Mouse (Mus musculus): Measurements from ENCODE around the gene Cdkn1a. TPM values are rescaled to one million over a fixed set of nuclear protein-coding genes. Genes with fewer than 3 reads are reported as not detected.
"Not testable (repeated sequence)": the region's sequence is repeated elsewhere in the genome, so short reads cannot be mapped to it uniquely, and the experiment has no call there.

Cdkn1a gene
- polyA plus RNA-seq, 1 experiment from 2014 or later: 34.0 TPM

GRCm38 (mm10) chr17:29092497-29092896 lies 1.7 kb downstream of the Cdkn1a start:
- peaks cover 56% of the 10 kb centered on the region for H3K27me3 ChIP-seq
- no peaks in the 10 kb centered on the region for H3K36me3 ChIP-seq (replicated peaks)
- no peak overlapping the region for H3K27ac ChIP-seq
- peaks cover 22% of the 10 kb centered on the region for H3K4me1 ChIP-seq
- H3K9me3 ChIP-seq: no peaks in the 10 kb centered on the region
- no peak for ATAC-seq (ENCODE audit: low FRiP score)
- no peak overlapping the region for H3K4me2 ChIP-seq
- H3K9ac ChIP-seq: no peak overlapping the region
- no peak overlapping the region for H3K4me3 ChIP-seq (replicated peaks)
- WGBS: 64% methylated on average over 5 of the region's 5 CpGs

GRCm38 (mm10) chr17:29093110-29093952 lies 2.6 kb downstream of the Cdkn1a start:
- H3K9me3 ChIP-seq: no peaks in the 10 kb centered on the region
- peak; percentile 90 for ATAC-seq (ENCODE audit: low FRiP score)
- H3K36me3 ChIP-seq (replicated peaks): no peaks in the 10 kb centered on the region
- peaks cover 56% of the 10 kb centered on the region for H3K27me3 ChIP-seq
- H3K27ac ChIP-seq: no peak overlapping the region
- peak overlapping the region; percentile 49 for H3K9ac ChIP-seq
- 7% methylated on average over 36 of the region's 36 CpGs for WGBS
- H3K4me1 ChIP-seq: peaks cover 22% of the 10 kb centered on the region
- peak overlapping the region; percentile 59 for H3K4me2 ChIP-seq
- peak overlapping the region; percentile 42 for H3K4me3 ChIP-seq (replicated peaks)

- Histone ChIP-seq H3K27ac (no peak overlapping the region), H3K9ac (peak overlapping the region; percentile 49), H3K36me3 (replicated peaks) (no peaks in the 10 kb centered on the region), H3K4me1 (peaks cover 22% of the 10 kb centered on the region), H3K9me3 (no peaks in the 10 kb centered on the region), H3K4me2 (peak overlapping the region; percentile 59), H3K4me3 (replicated peaks) (peak overlapping the region; percentile 42), H3K27me3 (peaks cover 56% of the 10 kb centered on the region)
- under 1% methylated on average over 24 of the region's 24 CpGs for WGBS
- ATAC-seq (ENCODE audit: low FRiP score): no peak; the same call in 1 of the 2 replicates
These were observed 3.2 kb downstream of the Cdkn1a start for GRCm38 (mm10) chr17:29093961-29094309.

GRCm38 (mm10) chr17:29094310-29095181 lies 3.8 kb downstream of the Cdkn1a start:
- Histone ChIP-seq H3K9me3 (no peaks in the 10 kb centered on the region), H3K27me3 (peaks cover 56% of the 10 kb centered on the region), H3K9ac (peak overlapping the region; percentile 49), H3K27ac (no peak overlapping the region), H3K36me3 (replicated peaks) (no peaks in the 10 kb centered on the region), H3K4me2 (peak overlapping the region; percentile 59), H3K4me3 (replicated peaks) (peak overlapping the region; percentile 42), H3K4me1 (peaks cover 22% of the 10 kb centered on the region)
- ATAC-seq (ENCODE audit: low FRiP score): peak; percentile 22
- WGBS: 1% methylated on average over 71 of the region's 71 CpGs

DNA sequence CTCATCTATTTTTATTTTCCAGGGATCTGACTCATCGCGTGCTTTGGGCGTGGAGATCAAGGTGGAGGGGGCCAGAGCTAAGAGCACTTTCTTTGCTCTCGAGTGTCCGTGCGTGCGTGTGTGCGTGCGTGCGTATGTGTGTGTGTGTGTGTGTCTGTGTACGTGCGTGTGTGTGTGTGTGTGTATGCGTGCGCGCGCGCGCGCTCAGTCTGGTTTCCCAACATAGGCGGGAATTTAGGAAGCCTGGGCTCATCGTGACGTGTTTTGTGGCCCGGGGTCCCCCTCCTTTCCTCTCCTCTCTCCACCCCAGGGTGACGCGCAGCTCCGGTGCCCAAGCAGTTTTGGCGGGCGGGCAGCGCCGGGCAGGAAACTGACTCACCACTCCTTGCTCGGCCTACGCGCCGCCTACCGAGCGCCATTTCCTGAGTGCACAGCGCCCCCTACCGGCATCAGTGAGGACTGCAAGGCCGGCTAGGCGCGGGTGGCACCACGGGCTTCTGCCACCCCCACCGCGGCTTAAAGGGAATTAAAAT lies 4.5 kb downstream of the Cdkn1a start:
- peaks cover 52% of the 10 kb centered on the region for H3K27me3 ChIP-seq
- no peak overlapping the region for H3K27ac ChIP-seq
- peak overlapping the region; percentile 59 for H3K4me2 ChIP-seq
- no peaks in the 10 kb centered on the region for H3K36me3 ChIP-seq (replicated peaks)
- peak; percentile 72 for ATAC-seq (ENCODE audit: low FRiP score)
- H3K9ac ChIP-seq: peak overlapping the region; percentile 49
- H3K4me1 ChIP-seq: peaks cover 22% of the 10 kb centered on the region
- under 1% methylated on average over 42 of the region's 44 CpGs for WGBS
- H3K4me3 ChIP-seq (replicated peaks): peak overlapping the region; percentile 42
- H3K9me3 ChIP-seq: no peaks in the 10 kb centered on the region

GRCm38 (mm10) chr17:29096245-29096644 lies 5.5 kb downstream of the Cdkn1a start:
- peaks cover 49% of the 10 kb centered on the region for H3K27me3 ChIP-seq

DNA sequence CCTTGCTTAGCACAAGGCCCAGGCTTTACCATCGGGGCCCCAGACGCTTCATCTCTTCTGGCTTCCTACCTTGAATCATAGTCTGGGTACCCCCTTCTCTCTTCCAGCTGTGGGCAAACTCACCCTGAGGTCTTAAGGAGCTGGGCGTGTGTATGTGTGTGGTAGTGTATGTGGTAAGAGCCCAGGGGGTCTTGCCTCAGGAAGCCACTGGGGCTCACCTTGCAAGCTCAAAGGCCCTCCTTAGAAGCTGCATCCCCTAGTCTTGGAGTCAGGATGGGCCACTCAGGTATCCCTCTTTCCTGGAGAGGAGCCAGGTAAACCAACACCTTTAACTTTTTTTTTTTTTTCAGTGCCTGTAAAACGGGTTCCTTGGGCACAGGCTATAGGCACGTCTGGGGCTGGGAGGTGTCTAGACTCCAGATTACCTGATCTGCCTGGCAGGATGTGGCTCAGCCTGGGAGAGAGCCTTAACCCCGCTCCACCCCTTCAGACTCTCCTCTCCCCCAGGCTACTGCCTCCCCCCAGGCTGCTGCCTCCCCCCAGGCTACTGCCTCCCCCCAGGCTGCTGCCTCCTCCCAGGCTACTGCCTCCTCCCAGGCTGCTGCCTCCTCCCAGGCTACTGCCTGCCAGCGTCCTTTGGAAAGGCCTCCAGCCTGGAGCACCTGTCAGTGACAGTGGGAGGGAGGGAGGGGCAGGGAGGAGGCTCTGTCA lies 6.2 kb downstream of the Cdkn1a start:
- H3K9me3 ChIP-seq: no peaks in the 10 kb centered on the region
- no peak overlapping the region for H3K4me2 ChIP-seq
- ATAC-seq (ENCODE audit: low FRiP score): no peak
- H3K4me3 ChIP-seq (replicated peaks): no peak overlapping the region
- peaks cover 22% of the 10 kb centered on the region for H3K4me1 ChIP-seq
- no peaks in the 10 kb centered on the region for H3K36me3 ChIP-seq (replicated peaks)
- WGBS: 56% methylated on average over 7 of the region's 7 CpGs
- no peak overlapping the region for H3K27ac ChIP-seq
- no peak overlapping the region for H3K9ac ChIP-seq
- peaks cover 48% of the 10 kb centered on the region for H3K27me3 ChIP-seq

More at GRCm38 (mm10) chr17:29096245-29096644, 5.5 kb downstream of the Cdkn1a start:
- Histone ChIP-seq H3K9me3 (no peaks in the 10 kb centered on the region), H3K4me3 (replicated peaks) (no peak overlapping the region), H3K27ac (no peak overlapping the region), H3K36me3 (replicated peaks) (no peaks in the 10 kb centered on the region), H3K9ac (no peak overlapping the region), H3K4me1 (peaks cover 22% of the 10 kb centered on the region), H3K4me2 (no peak overlapping the region)
- 92% methylated on average over 6 of the region's 6 CpGs for WGBS
- no peak for ATAC-seq (ENCODE audit: low FRiP score)

DNA sequence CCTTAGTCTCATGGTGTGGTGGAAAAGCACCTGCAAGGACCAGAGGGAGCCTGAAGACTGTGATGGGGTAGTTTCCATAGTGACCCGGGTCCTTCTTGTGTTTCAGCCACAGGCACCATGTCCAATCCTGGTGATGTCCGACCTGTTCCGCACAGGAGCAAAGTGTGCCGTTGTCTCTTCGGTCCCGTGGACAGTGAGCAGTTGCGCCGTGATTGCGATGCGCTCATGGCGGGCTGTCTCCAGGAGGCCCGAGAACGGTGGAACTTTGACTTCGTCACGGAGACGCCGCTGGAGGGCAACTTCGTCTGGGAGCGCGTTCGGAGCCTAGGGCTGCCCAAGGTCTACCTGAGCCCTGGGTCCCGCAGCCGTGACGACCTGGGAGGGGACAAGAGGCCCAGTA lies 7.5 kb downstream of the Cdkn1a start:
- WGBS: 93% methylated on average over 24 of the region's 24 CpGs
- H3K9ac ChIP-seq: no peak overlapping the region
- no peak for ATAC-seq (ENCODE audit: low FRiP score)

GRCm38 (mm10) chr17:29099076-29099475 lies 8.3 kb downstream of the Cdkn1a start:
- ATAC-seq (ENCODE audit: low FRiP score): no peak
- Histone ChIP-seq H3K4me2 (no peak overlapping the region), H3K9me3 (peaks cover 4% of the 10 kb centered on the region; the same call in 1 of the 2 replicates), H3K4me1 (peaks cover 11% of the 10 kb centered on the region), H3K27ac (no peak overlapping the region), H3K36me3 (replicated peaks) (no peaks in the 10 kb centered on the region), H3K27me3 (peaks cover 27% of the 10 kb centered on the region), H3K4me3 (replicated peaks) (no peak overlapping the region), H3K9ac (no peak overlapping the region)
- WGBS: 89% methylated on average over 8 of the region's 8 CpGs

More for the DNA sequence above, 7.5 kb downstream of the Cdkn1a start:
- no peak overlapping the region for H3K27ac ChIP-seq
- H3K4me3 ChIP-seq (replicated peaks): no peak overlapping the region
- no peak overlapping the region for H3K4me2 ChIP-seq
- H3K9me3 ChIP-seq: no peaks in the 10 kb centered on the region
- peaks cover 35% of the 10 kb centered on the region for H3K27me3 ChIP-seq
- H3K4me1 ChIP-seq: peaks cover 19% of the 10 kb centered on the region
- H3K36me3 ChIP-seq (replicated peaks): no peaks in the 10 kb centered on the region

- Histone ChIP-seq H3K4me3 (replicated peaks) (no peak overlapping the region), H3K9me3 (peaks cover 10% of the 10 kb centered on the region; the same call in 1 of the 2 replicates), H3K9ac (no peak overlapping the region), H3K27me3 (peaks cover 16% of the 10 kb centered on the region), H3K27ac (no peak overlapping the region), H3K4me2 (no peak overlapping the region), H3K4me1 (no peaks in the 10 kb centered on the region), H3K36me3 (replicated peaks) (no peaks in the 10 kb centered on the region)
- 90% methylated on average over 7 of the region's 7 CpGs for WGBS
- ATAC-seq (ENCODE audit: low FRiP score): no peak
These were observed 9.9 kb downstream of the Cdkn1a start for GRCm38 (mm10) chr17:29100627-29101026.

GRCm38 (mm10) chr17:29110356-29110755 lies 19.6 kb downstream of the Cdkn1a start:
- H3K27me3 ChIP-seq; H3K4me1 ChIP-seq; H3K36me3 ChIP-seq (replicated peaks); H3K4me2 ChIP-seq; ATAC-seq (ENCODE audit: low FRiP score); H3K4me3 ChIP-seq (replicated peaks); H3K9me3 ChIP-seq; H3K9ac ChIP-seq; H3K27ac ChIP-seq: not testable (repeated sequence)
- 89% methylated on average over 6 of the region's 6 CpGs for WGBS

DNA sequence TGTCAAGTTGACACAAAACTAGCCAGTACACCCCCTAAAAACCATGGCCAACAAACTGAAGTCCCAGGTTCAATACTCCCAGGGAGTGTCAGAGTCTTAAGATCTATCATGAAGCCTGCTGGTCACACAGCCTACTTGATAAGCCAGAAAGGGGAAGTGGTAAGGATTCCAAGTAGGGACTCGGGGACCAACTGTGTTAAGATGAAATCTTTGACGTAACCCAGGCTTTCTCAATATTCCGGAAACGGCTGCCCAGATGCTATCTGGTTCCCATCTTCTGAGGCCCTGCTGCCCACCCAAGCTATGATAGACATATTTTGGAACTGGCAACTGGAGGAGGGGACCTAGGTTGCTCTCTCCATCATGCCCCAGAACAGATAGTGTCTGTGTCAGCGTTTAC lies 20.6 kb downstream of the Cdkn1a start:
- H3K9ac ChIP-seq: no peak overlapping the region
- H3K36me3 ChIP-seq (replicated peaks): no peaks in the 10 kb centered on the region
- H3K9me3 ChIP-seq: no peaks in the 10 kb centered on the region
- WGBS: 86% methylated on average over 5 of the region's 5 CpGs
- no peak overlapping the region for H3K27ac ChIP-seq
- no peak for ATAC-seq (ENCODE audit: low FRiP score)
- no peak overlapping the region for H3K4me3 ChIP-seq (replicated peaks)
- H3K4me2 ChIP-seq: no peak overlapping the region
- H3K4me1 ChIP-seq: no peaks in the 10 kb centered on the region
- no peaks in the 10 kb centered on the region for H3K27me3 ChIP-seq

All from forebrain, embryonic 12.5 days (tissue).